Mouse (Mus musculus) thymus, adult 2 months (tissue): ENCODE data around the gene Dync1li1.

ENCODE experiments used
- CTCF ChIP-seq: fragments of 200-500 bp; IDR thresholded peaks from 2 replicates; pipeline ENCODE4 v1.5.1; 2012; ENCODE audit warnings: mild to moderate bottlenecking, control low read depth, low read length, moderate library complexity, borderline replicate concordance; ENCODE audit not compliant: control insufficient read depth, poor library complexity, insufficient read depth; ENCODE audit errors: extremely low read depth
- POLR2A ChIP-seq: fragments of 200-500 bp; IDR thresholded peaks from 2 replicates; pipeline ENCODE4 v1.6.1; 2012; ENCODE audit warnings: mild to moderate bottlenecking, low read length, control low read depth, moderate library complexity; ENCODE audit not compliant: control insufficient read depth, poor library complexity, insufficient read depth; ENCODE audit errors: extremely low read depth

- TF ChIP-seq CTCF (no peak), POLR2A (no peak)
Measured at GRCm38 (mm10) chr9:114680531-114680930, 8.1 kb upstream of the Dync1li1 start.
